Mouse (Mus musculus) ES-Bruce4 (cell line): ENCODE data around the gene Fam129b.

Experiments used
- EP300 ChIP-seq: IDR thresholded peaks from 2 replicates; pipeline ENCODE4 v1.6.1; 2011; ENCODE audit warnings: low read depth, low read length; ENCODE audit not compliant: insufficient read depth
- POLR2A ChIP-seq: IDR thresholded peaks from one replicate; pipeline ENCODE4 v1.8.1; 2011; ENCODE audit warnings: low read length; ENCODE audit not compliant: insufficient read depth

DNA sequence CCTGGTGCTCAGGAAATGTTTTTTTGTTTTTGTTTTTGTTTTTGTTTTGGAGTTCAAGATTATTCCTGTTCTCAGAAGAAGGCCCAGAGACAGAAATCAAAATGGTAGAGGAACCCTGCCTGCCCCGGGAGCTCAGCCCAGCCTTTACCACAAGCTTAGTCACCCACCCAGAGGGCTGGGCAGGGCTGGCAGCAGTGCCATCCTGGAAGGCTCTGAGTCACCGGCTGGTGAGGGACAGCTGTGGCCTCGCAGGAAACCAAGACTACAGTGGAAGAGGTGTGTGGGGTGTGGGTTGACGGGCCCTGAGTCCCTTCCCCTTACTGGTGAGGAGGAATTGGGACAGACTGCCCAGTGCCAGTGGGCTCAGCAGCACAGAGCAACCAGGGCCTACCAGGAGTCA, 8.6 kb upstream of the Fam129b start:
- TF ChIP-seq EP300 (no peak), POLR2A (no peak)
